Mouse (Mus musculus): ENCODE measurements at regions not wholly inside any gene's neighbourhood (a gene's known extent, or its start where the extent isn't known, plus 50 kb on each side); places are given as distances from the start of the nearest gene placed in this dataset.

- TF ChIP-seq CTCF (IDR thresholded peaks at IDR 0.05), result no peak
- no peak for TF ChIP-seq POLR2A (IDR thresholded peaks at IDR 0.05; ENCODE audit: insufficient read depth, low read depth, low read length)
Observed at GRCm38 (mm10) chr6:22446621-22447310, 90.7 kb upstream of the Fam3c start.

Data from heart, adult 2 months (tissue).